Mouse (Mus musculus) neutrophil, adult 5-6 weeks (primary cell): ENCODE results near the gene Ncoa7. TPM values are rescaled to one million over a fixed set of nuclear protein-coding genes. Genes with fewer than 3 reads are reported as not detected.
"Not testable (repeated sequence)": the region's sequence is repeated elsewhere in the genome, so short reads cannot be mapped to it uniquely, and the experiment has no call there.

Source experiments
- ATAC-seq: fragments of 151-379, 151-347 bp; 2 replicates; pipeline ENCODE4 v1.8.0; 2017; ENCODE audit warnings: mild to moderate bottlenecking, moderate TSS enrichment; ENCODE audit not compliant: insufficient number of reproducible peaks, poor library complexity, low FRiP score, severe bottlenecking; ENCODE audit errors: extremely low read depth
- total RNA-seq: library from RNA; stranded (forward); fragments of 200-1000 nt; gene quantifications from 2 replicates; pipeline ENCODE4 v1.2.3, GENCODE M21; 2017

The Ncoa7 gene
- total RNA-seq, 1 experiment from 2014 or later, result 13.3 TPM

GRCm38 (mm10) chr10:30709846-30710403, 93.2 kb downstream of the Ncoa7 start:
- no peak for ATAC-seq

GRCm38 (mm10) chr10:30708039-30708438, 95.1 kb downstream of the Ncoa7 start:
- ATAC-seq, result no peak

GRCm38 (mm10) chr10:30702663-30703062, 100.5 kb downstream of the Ncoa7 start:
- ATAC-seq, result no peak

GRCm38 (mm10) chr10:30686862-30687261, 116.3 kb downstream of the Ncoa7 start:
- no peak for ATAC-seq

GRCm38 (mm10) chr10:30683449-30683848, 119.7 kb downstream of the Ncoa7 start:
- ATAC-seq, result no peak

GRCm38 (mm10) chr10:30679756-30680155, 123.4 kb downstream of the Ncoa7 start:
- ATAC-seq, result no peak

- no peak for ATAC-seq
These were observed 125.1 kb downstream of the Ncoa7 start for GRCm38 (mm10) chr10:30678051-30678450.

GRCm38 (mm10) chr10:30674825-30675224, 128.3 kb downstream of the Ncoa7 start:
- ATAC-seq, result no peak

GRCm38 (mm10) chr10:30666580-30666979, 136.5 kb downstream of the Ncoa7 start:
- ATAC-seq, result no peak

- no peak for ATAC-seq
These were observed 142.4 kb downstream of the Ncoa7 start for GRCm38 (mm10) chr10:30660564-30661328.

GRCm38 (mm10) chr10:30655655-30656054, 147.5 kb downstream of the Ncoa7 start:
- ATAC-seq, result peak; percentile 57

GRCm38 (mm10) chr10:30647681-30648080, 155.4 kb downstream of the Ncoa7 start:
- ATAC-seq, result no peak

- ATAC-seq, result no peak
These were observed 164.9 kb downstream of the Ncoa7 start for GRCm38 (mm10) chr10:30638216-30638615.

- ATAC-seq, result not testable (repeated sequence)
These were observed 166.5 kb downstream of the Ncoa7 start for GRCm38 (mm10) chr10:30636474-30637154.

GRCm38 (mm10) chr10:30632718-30633117, 170.4 kb downstream of the Ncoa7 start:
- ATAC-seq, result no peak

- ATAC-seq, result no peak
These were observed 173.1 kb downstream of the Ncoa7 start for GRCm38 (mm10) chr10:30629977-30630376.

- ATAC-seq, result no peak
These were observed 173.6 kb downstream of the Ncoa7 start, which contains the start of gene Hint3 for GRCm38 (mm10) chr10:30629513-30629912. Gene Hint3 (minus strand): TSS chr10:30629632.

GRCm38 (mm10) chr10:30628444-30628843, 174.7 kb downstream of the Ncoa7 start:
- not testable (repeated sequence) for ATAC-seq

- no peak for ATAC-seq
These were observed 175.6 kb downstream of the Ncoa7 start for GRCm38 (mm10) chr10:30627548-30627947.
